Mouse (Mus musculus): ENCODE results near the gene Sez6.

Gene Sez6

GRCm38 (mm10) chr11:77906097-77906687 is 24.4 kb upstream of the Sez6 start:
- DNase-seq (ENCODE audit: low spot score) = peak; percentile 12

- no peak for DNase-seq (ENCODE audit: low spot score)
Observed at GRCm38 (mm10) chr11:77906747-77907174, 23.8 kb upstream of the Sez6 start.

GRCm38 (mm10) chr11:77908468-77908867 is 22.1 kb upstream of the Sez6 start:
- no peak for DNase-seq (ENCODE audit: low spot score)

GRCm38 (mm10) chr11:77909376-77909775 is 21.2 kb upstream of the Sez6 start:
- DNase-seq (ENCODE audit: low spot score) = no peak

GRCm38 (mm10) chr11:77909776-77910175 is 20.8 kb upstream of the Sez6 start:
- no peak for DNase-seq (ENCODE audit: low spot score)

GRCm38 (mm10) chr11:77913505-77913904 is 17.1 kb upstream of the Sez6 start:
- DNase-seq (ENCODE audit: low spot score) = no peak

GRCm38 (mm10) chr11:77914598-77915260 is 15.9 kb upstream of the Sez6 start:
- DNase-seq (ENCODE audit: low spot score) = no peak

- no peak for DNase-seq (ENCODE audit: low spot score)
Observed at GRCm38 (mm10) chr11:77916741-77917140, 13.9 kb upstream of the Sez6 start.

GRCm38 (mm10) chr11:77917166-77917565 is 13.4 kb upstream of the Sez6 start:
- DNase-seq (ENCODE audit: low spot score) = no peak

- no peak for DNase-seq (ENCODE audit: low spot score)
Observed at GRCm38 (mm10) chr11:77923285-77923684, 7.3 kb upstream of the Sez6 start.

- DNase-seq (ENCODE audit: low spot score) = no peak
Observed at GRCm38 (mm10) chr11:77925836-77926657, 4.6 kb upstream of the Sez6 start.

- DNase-seq (ENCODE audit: low spot score) = no peak
Observed at GRCm38 (mm10) chr11:77926666-77927065, 3.9 kb upstream of the Sez6 start.

GRCm38 (mm10) chr11:77927837-77928236 is 2.8 kb upstream of the Sez6 start:
- DNase-seq (ENCODE audit: low spot score) = no peak

- DNase-seq (ENCODE audit: low spot score) = no peak
Observed at GRCm38 (mm10) chr11:77931541-77932433, 1.2 kb downstream of the Sez6 start.

- no peak for DNase-seq (ENCODE audit: low spot score)
Observed at GRCm38 (mm10) chr11:77932576-77932975, 2.0 kb downstream of the Sez6 start.

GRCm38 (mm10) chr11:77934111-77934521 is 3.5 kb downstream of the Sez6 start:
- no peak for DNase-seq (ENCODE audit: low spot score)

GRCm38 (mm10) chr11:77934568-77935311 is 4.1 kb downstream of the Sez6 start:
- no peak for DNase-seq (ENCODE audit: low spot score)

GRCm38 (mm10) chr11:77936846-77937245 is 6.2 kb downstream of the Sez6 start:
- DNase-seq (ENCODE audit: low spot score) = no peak

- no peak for DNase-seq (ENCODE audit: low spot score)
Observed at GRCm38 (mm10) chr11:77937649-77938410, 7.2 kb downstream of the Sez6 start.

- DNase-seq (ENCODE audit: low spot score) = no peak
Observed at GRCm38 (mm10) chr11:77942230-77942629, 11.6 kb downstream of the Sez6 start.

Data from urinary bladder, postnatal 25 days (tissue).